Mouse (Mus musculus) kidney, adult 2 months (tissue): ENCODE measurements at regions not wholly inside any gene's neighbourhood (a gene's known extent, or its start where the extent isn't known, plus 50 kb on each side); places are given as distances from the start of the nearest gene placed in this dataset.

Experiments used
- DNase-seq: peaks from one replicate; pipeline ENCODE4 v3.0.0; 2021
- H3K27ac ChIP-seq: fragments of 200-500 bp; 2 replicates; pipeline ENCODE4 v1.5.1; 2012; ENCODE audit warnings: low read depth, low read length, control low read depth, inconsistent platforms; ENCODE audit not compliant: insufficient read depth
- H3K27me3 ChIP-seq: fragments of 200-500 bp; replicated peaks from 2 replicates; pipeline ENCODE4 v1.6.1; 2012; ENCODE audit warnings: mild to moderate bottlenecking, moderate library complexity, low read length, inconsistent platforms; ENCODE audit not compliant: control insufficient read depth, insufficient read depth
- H3K36me3 ChIP-seq: fragments of 200-500 bp; 2 replicates; pipeline ENCODE4 v1.6.1; 2012; ENCODE audit warnings: mild to moderate bottlenecking, moderate library complexity, low read length, inconsistent platforms; ENCODE audit not compliant: control insufficient read depth, insufficient read depth
- H3K4me1 ChIP-seq: fragments of 200-500 bp; 2 replicates; pipeline ENCODE4 v1.6.1; 2011; ENCODE audit warnings: low read length; ENCODE audit not compliant: control insufficient read depth, insufficient read depth
- H3K4me3 ChIP-seq: fragments of 200-500 bp; 2 replicates; pipeline ENCODE4 v1.5.1; 2011; ENCODE audit warnings: mild to moderate bottlenecking, low read depth, low read length, control low read depth; ENCODE audit not compliant: insufficient read depth
- CTCF ChIP-seq: fragments of 200-500 bp; conservative IDR thresholded peaks from 2 replicates; pipeline ENCODE4 v1.5.1; 2011; ENCODE audit warnings: low read depth, mild to moderate bottlenecking, control low read depth, low read length, moderate library complexity, mixed read lengths; ENCODE audit not compliant: insufficient read depth, insufficient read length
- POLR2A ChIP-seq: fragments of 200-500 bp; IDR thresholded peaks from one replicate; pipeline ENCODE4 v1.6.1; 2011; ENCODE audit warnings: low read depth, low read length, control low read depth
- WGBS: fragments of 180-500 bp; shearing (Covaris S2); methylation state at CpG from one replicate; pipeline ENCODE4 v1.1.7; 2018; 5-methylcytosine and 5-hydroxymethylcytosine counted together

- 59% methylated on average over 5 of the region's 5 CpGs for WGBS
- Histone ChIP-seq H3K4me3 (no peak overlapping the region), H3K27me3 (no peaks in the 10 kb centered on the region; the same call in 1 of the 2 replicates), H3K4me1 (no peaks in the 10 kb centered on the region), H3K27ac (no peak overlapping the region), H3K36me3 (no peaks in the 10 kb centered on the region)
- DNase-seq, result no peak
- no peak for TF ChIP-seq CTCF
- TF ChIP-seq POLR2A, result no peak
Measured at GRCm38 (mm10) chr14:58999106-58999778, 143.5 kb downstream of the 1700129C05Rik start.

GRCm38 (mm10) chr14:58994994-58995393 is 147.7 kb downstream of the 1700129C05Rik start:
- no peak overlapping the region for H3K27ac ChIP-seq
- no peaks in the 10 kb centered on the region for H3K36me3 ChIP-seq
- no peaks in the 10 kb centered on the region for H3K4me1 ChIP-seq
- DNase-seq, result no peak
- no peak overlapping the region for H3K4me3 ChIP-seq
- TF ChIP-seq POLR2A (no peak), CTCF (no peak)
- 61% methylated on average over 6 of the region's 6 CpGs for WGBS
- H3K27me3 ChIP-seq, result no peaks in the 10 kb centered on the region

- no peaks in the 10 kb centered on the region for H3K36me3 ChIP-seq
- no peak overlapping the region for H3K4me3 ChIP-seq
- H3K27me3 ChIP-seq, result no peaks in the 10 kb centered on the region
- 64% methylated on average over 5 of the region's 5 CpGs for WGBS
- DNase-seq, result no peak
- no peak overlapping the region for H3K27ac ChIP-seq
- no peaks in the 10 kb centered on the region for H3K4me1 ChIP-seq
- no peak for TF ChIP-seq POLR2A
- TF ChIP-seq CTCF, result no peak
Measured at GRCm38 (mm10) chr14:58989644-58990217, 153.0 kb downstream of the 1700129C05Rik start.

- H3K27ac ChIP-seq, result no peak overlapping the region
- H3K4me1 ChIP-seq, result no peaks in the 10 kb centered on the region
- WGBS, result 41% methylated on average over 8 of the region's 8 CpGs
- H3K36me3 ChIP-seq, result no peaks in the 10 kb centered on the region
- no peak for DNase-seq
- H3K27me3 ChIP-seq, result no peaks in the 10 kb centered on the region
- TF ChIP-seq CTCF (no peak), POLR2A (no peak)
- H3K4me3 ChIP-seq, result no peak overlapping the region
Measured at GRCm38 (mm10) chr14:58987688-58988087, 155.0 kb downstream of the 1700129C05Rik start.

GRCm38 (mm10) chr14:58985838-58986237 is 156.9 kb downstream of the 1700129C05Rik start:
- Histone ChIP-seq H3K4me1 (no peaks in the 10 kb centered on the region), H3K27me3 (no peaks in the 10 kb centered on the region; the same call in 1 of the 2 replicates), H3K4me3 (no peak overlapping the region), H3K36me3 (no peaks in the 10 kb centered on the region), H3K27ac (no peak overlapping the region)
- WGBS, result 79% methylated on average over 5 of the region's 5 CpGs
- no peak for DNase-seq
- no peak for TF ChIP-seq CTCF
- TF ChIP-seq POLR2A, result no peak

- Histone ChIP-seq H3K36me3 (no peaks in the 10 kb centered on the region), H3K27me3 (no peaks in the 10 kb centered on the region), H3K27ac (no peak overlapping the region), H3K4me3 (no peak overlapping the region), H3K4me1 (no peaks in the 10 kb centered on the region)
- no peak for TF ChIP-seq POLR2A
- no peak for TF ChIP-seq CTCF
- DNase-seq, result no peak
- WGBS, result 78% methylated on average over 4 of the region's 4 CpGs
Measured at GRCm38 (mm10) chr14:58976791-58977190, 165.9 kb downstream of the 1700129C05Rik start.

- 54% methylated on average over 3 of the region's 3 CpGs for WGBS
- H3K4me1 ChIP-seq, result no peaks in the 10 kb centered on the region
- no peak for TF ChIP-seq POLR2A
- TF ChIP-seq CTCF, result no peak
- DNase-seq, result no peak
- no peaks in the 10 kb centered on the region for H3K27me3 ChIP-seq
- no peak overlapping the region for H3K27ac ChIP-seq
- no peaks in the 10 kb centered on the region for H3K36me3 ChIP-seq
- no peak overlapping the region for H3K4me3 ChIP-seq
Measured at GRCm38 (mm10) chr14:58969248-58969647, 173.4 kb downstream of the 1700129C05Rik start.
